Mouse (Mus musculus) stomach, postnatal 0 days (tissue): ENCODE measurements around the gene Rhoq. TPM values are rescaled to one million over a fixed set of nuclear protein-coding genes. Genes with fewer than 3 reads are reported as not detected.

Experiments
- ATAC-seq: fragments of 200-750 bp; cut with Nextera tagmentation; 2 replicates; pipeline ENCODE4 v1.8.0; 2017; ENCODE audit not compliant: low FRiP score, low TSS enrichment
- DNase-seq: peaks from one replicate; pipeline ENCODE4 v3.0.0-alpha.2; 2016; ENCODE audit warnings: low spot score
- H3K27ac ChIP-seq: fragments of 300-500 bp; sonication (generic); replicated peaks from 2 replicates; pipeline ENCODE4 v1.5.1; 2014; ENCODE audit warnings: mild to moderate bottlenecking, control low read depth
- H3K27me3 ChIP-seq: fragments of 300-500 bp; sonication (generic); 2 replicates; pipeline ENCODE4 v1.6.1; 2014; ENCODE audit warnings: low read length; ENCODE audit not compliant: control insufficient read depth, insufficient read depth
- H3K36me3 ChIP-seq: fragments of 300-500 bp; sonication (generic); 2 replicates; pipeline ENCODE4 v1.6.1; 2014; ENCODE audit warnings: low read length, mixed read lengths; ENCODE audit not compliant: control insufficient read depth, insufficient read depth
- H3K4me1 ChIP-seq: fragments of 300-500 bp; sonication (generic); replicated peaks from 2 replicates; pipeline ENCODE4 v1.6.1; 2014; ENCODE audit warnings: antibody characterized with exemption; ENCODE audit not compliant: control insufficient read depth, insufficient read depth
- H3K4me2 ChIP-seq: fragments of 300-500 bp; sonication (generic); replicated peaks from 2 replicates; pipeline ENCODE4 v1.6.1; 2014; ENCODE audit warnings: low read depth, mild to moderate bottlenecking, control low read depth, moderate library complexity
- H3K4me3 ChIP-seq: fragments of 300-500 bp; sonication (generic); 2 replicates; pipeline ENCODE4 v1.5.1; 2014; ENCODE audit warnings: low read depth, low read length, control low read depth
- H3K9ac ChIP-seq: fragments of 300-500 bp; sonication (generic); 2 replicates; pipeline ENCODE4 v1.6.1; 2014; ENCODE audit warnings: mild to moderate bottlenecking, low read length, control low read depth, mixed read lengths
- H3K9me3 ChIP-seq: fragments of 300-500 bp; sonication (generic); 2 replicates; pipeline ENCODE4 v1.6.1; 2016; ENCODE audit warnings: low read length; ENCODE audit not compliant: control insufficient read depth
- CTCF ChIP-seq: IDR thresholded peaks from 2 replicates; pipeline ENCODE4 v1.5.1; 2016; ENCODE audit warnings: antibody characterized with exemption, low read depth, mild to moderate bottlenecking, moderate library complexity
- EP300 ChIP-seq: optimal IDR thresholded peaks from 2 replicates; pipeline ENCODE3; 2016; ENCODE audit warnings: antibody characterized with exemption
- WGBS: fragments of 180-500 bp; shearing (Covaris S2); extraction: QIAGEN DNeasy Blood & Tissue Kit; methylation state at CpG from one replicate; pipeline ENCODE4 v1.1.7; 2014; 5-methylcytosine and 5-hydroxymethylcytosine counted together
- polyA plus RNA-seq: library from polyadenylated mRNA; unstranded; fragments of >200 nt; fragmentation: Nextera tagmentation; extraction: Ambion mirVana; gene quantifications from 2 replicates; pipeline ENCODE4 v1.2.1, GENCODE M21; 2015

Gene Rhoq
- polyA plus RNA-seq, 1 experiment from 2014 or later: 6.2 TPM

GRCm38 (mm10) chr17:86964502-86964901, 1.6 kb downstream of the Rhoq start:
- under 1% methylated on average over 10 of the region's 10 CpGs for WGBS
- TF ChIP-seq EP300: no peak
- no peak for TF ChIP-seq CTCF

GRCm38 (mm10) chr17:86965121-86965520, 2.2 kb downstream of the Rhoq start:
- H3K4me3 ChIP-seq: peak overlapping the region; percentile 84
- WGBS: 68% methylated on average over 8 of the region's 8 CpGs
- ATAC-seq (no peak), DNase-seq (no peak)
- H3K36me3 ChIP-seq: peaks cover 3% of the 10 kb centered on the region; the same call in 1 of the 2 replicates
- H3K4me1 ChIP-seq: peaks cover 5% of the 10 kb centered on the region; the same call in 1 of the 2 replicates
- H3K9ac ChIP-seq: peak overlapping the region; percentile 43; the same call in 1 of the 2 replicates
- H3K27ac ChIP-seq: peak overlapping the region; percentile 81
- no peaks in the 10 kb centered on the region for H3K9me3 ChIP-seq
- H3K4me2 ChIP-seq: peak overlapping the region; percentile 88
- no peaks in the 10 kb centered on the region for H3K27me3 ChIP-seq
- no peak for TF ChIP-seq CTCF
- no peak for TF ChIP-seq EP300

More at GRCm38 (mm10) chr17:86964502-86964901, 1.6 kb downstream of the Rhoq start:
- Histone ChIP-seq H3K27ac (peak overlapping the region; percentile 93), H3K27me3 (no peaks in the 10 kb centered on the region), H3K4me1 (peaks cover 5% of the 10 kb centered on the region; the same call in 1 of the 2 replicates), H3K4me2 (peak overlapping the region; percentile 88), H3K9ac (peak overlapping the region; percentile 91), H3K9me3 (no peaks in the 10 kb centered on the region), H3K4me3 (peak overlapping the region; percentile 84), H3K36me3 (no peaks in the 10 kb centered on the region)
- ATAC-seq (peak; percentile 79), DNase-seq (peak; percentile 78)

- no peaks in the 10 kb centered on the region for H3K9me3 ChIP-seq
- no peak overlapping the region for H3K9ac ChIP-seq
- H3K4me3 ChIP-seq: no peak overlapping the region
- no peak for DNase-seq
- TF ChIP-seq CTCF (no peak), EP300 (no peak)
- H3K4me1 ChIP-seq: peaks cover 5% of the 10 kb centered on the region; the same call in 1 of the 2 replicates
- H3K27ac ChIP-seq: no peak overlapping the region
- WGBS: 77% methylated on average over 10 of the region's 10 CpGs
- ATAC-seq: no peak
- peaks cover 3% of the 10 kb centered on the region; the same call in 1 of the 2 replicates for H3K36me3 ChIP-seq
- no peaks in the 10 kb centered on the region for H3K27me3 ChIP-seq
- H3K4me2 ChIP-seq: no peak overlapping the region
Measured at GRCm38 (mm10) chr17:86966040-86966439, 3.2 kb downstream of the Rhoq start.

- Histone ChIP-seq H3K4me2 (no peak overlapping the region), H3K4me3 (no peak overlapping the region), H3K27ac (no peak overlapping the region), H3K27me3 (no peaks in the 10 kb centered on the region), H3K4me1 (peaks cover 5% of the 10 kb centered on the region; the same call in 1 of the 2 replicates), H3K9me3 (no peaks in the 10 kb centered on the region), H3K36me3 (peaks cover 3% of the 10 kb centered on the region; the same call in 1 of the 2 replicates), H3K9ac (no peak overlapping the region)
- ATAC-seq (no peak), DNase-seq (no peak)
- WGBS: 88% methylated on average over 12 of the region's 12 CpGs
- no peak for TF ChIP-seq CTCF
- TF ChIP-seq EP300: no peak
Measured at GRCm38 (mm10) chr17:86967048-86967447, 4.2 kb downstream of the Rhoq start.

GRCm38 (mm10) chr17:86967536-86968525, 4.9 kb downstream of the Rhoq start:
- Histone ChIP-seq H3K4me1 (0 out of 2 replicates have a peak, but pooled peaks cover 5% of the 10 kb centered on the region), H3K9ac (no peak overlapping the region)
- no peak for DNase-seq

More at GRCm38 (mm10) chr17:86967536-86968525, 4.9 kb downstream of the Rhoq start:
- 63% methylated on average over 10 of the region's 10 CpGs for WGBS
- no peak overlapping the region for H3K27ac ChIP-seq
- H3K36me3 ChIP-seq: peaks cover 3% of the 10 kb centered on the region; the same call in 1 of the 2 replicates
- H3K9me3 ChIP-seq: no peaks in the 10 kb centered on the region
- H3K4me3 ChIP-seq: no peak overlapping the region
- ATAC-seq: no peak
- no peaks in the 10 kb centered on the region for H3K27me3 ChIP-seq
- TF ChIP-seq EP300 (no peak), CTCF (no peak)
- H3K4me2 ChIP-seq: no peak overlapping the region
